Mouse (Mus musculus) kidney, adult 11 months (tissue): ENCODE data around the gene Vtcn1.
A peak's percentile ranks its signal among the peaks of the same experiment; 100 is the strongest.

Experiments
- DNase-seq: peaks from one replicate; pipeline ENCODE4 v3.0.0; 2022

Gene Vtcn1

DNA sequence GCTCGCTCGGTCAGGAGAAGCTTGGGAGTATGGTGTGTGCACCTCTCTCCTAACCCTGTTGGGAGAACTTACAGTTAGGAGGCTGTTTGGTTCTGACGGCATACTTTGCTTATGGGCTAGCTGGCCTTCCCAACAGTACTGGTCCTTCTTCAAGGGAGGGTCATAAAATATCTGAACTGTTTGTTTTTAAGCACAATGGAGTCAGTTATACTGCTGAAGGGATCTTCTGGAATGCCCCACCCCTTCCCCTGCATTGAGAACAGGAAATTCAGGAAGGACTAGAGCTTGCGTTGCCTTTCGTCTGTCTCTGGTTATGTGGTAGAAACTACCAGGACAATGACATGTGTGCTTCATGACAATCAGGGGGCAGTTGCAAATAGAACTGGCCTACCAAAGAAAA is 31.9 kb downstream of the Vtcn1 start:
- no peak for DNase-seq

DNA sequence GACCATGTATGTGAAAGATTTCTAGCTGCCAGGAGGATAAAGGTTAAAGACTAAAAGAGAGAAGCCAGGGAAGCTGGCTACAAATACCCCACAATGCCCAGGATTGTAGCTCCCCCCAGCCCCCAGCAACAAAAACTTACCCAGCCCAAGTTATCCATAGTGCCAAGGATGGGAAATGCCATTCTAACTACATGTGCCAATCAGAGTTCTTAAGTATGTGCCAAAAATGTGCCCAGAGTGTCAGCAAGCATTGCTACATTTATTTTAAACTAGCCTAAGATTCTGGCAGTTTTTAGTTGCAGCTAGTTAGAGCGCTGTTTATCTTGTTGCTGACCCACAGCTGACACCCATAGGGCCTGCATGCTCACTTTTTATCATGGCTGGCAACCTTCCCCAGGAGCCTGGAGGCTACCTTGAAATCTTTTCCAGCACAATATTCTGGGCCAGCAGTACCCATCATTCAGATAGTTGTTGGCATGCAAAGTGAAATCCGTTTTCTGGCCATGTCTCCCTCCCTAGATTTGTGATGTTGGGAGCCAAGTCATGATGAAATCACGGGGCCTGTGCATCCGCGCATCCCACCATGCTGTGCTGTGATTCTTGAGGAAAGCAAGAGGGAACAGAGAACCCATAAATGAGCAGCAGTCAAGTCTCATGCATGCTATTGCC is 33.2 kb downstream of the Vtcn1 start:
- no peak for DNase-seq

DNA sequence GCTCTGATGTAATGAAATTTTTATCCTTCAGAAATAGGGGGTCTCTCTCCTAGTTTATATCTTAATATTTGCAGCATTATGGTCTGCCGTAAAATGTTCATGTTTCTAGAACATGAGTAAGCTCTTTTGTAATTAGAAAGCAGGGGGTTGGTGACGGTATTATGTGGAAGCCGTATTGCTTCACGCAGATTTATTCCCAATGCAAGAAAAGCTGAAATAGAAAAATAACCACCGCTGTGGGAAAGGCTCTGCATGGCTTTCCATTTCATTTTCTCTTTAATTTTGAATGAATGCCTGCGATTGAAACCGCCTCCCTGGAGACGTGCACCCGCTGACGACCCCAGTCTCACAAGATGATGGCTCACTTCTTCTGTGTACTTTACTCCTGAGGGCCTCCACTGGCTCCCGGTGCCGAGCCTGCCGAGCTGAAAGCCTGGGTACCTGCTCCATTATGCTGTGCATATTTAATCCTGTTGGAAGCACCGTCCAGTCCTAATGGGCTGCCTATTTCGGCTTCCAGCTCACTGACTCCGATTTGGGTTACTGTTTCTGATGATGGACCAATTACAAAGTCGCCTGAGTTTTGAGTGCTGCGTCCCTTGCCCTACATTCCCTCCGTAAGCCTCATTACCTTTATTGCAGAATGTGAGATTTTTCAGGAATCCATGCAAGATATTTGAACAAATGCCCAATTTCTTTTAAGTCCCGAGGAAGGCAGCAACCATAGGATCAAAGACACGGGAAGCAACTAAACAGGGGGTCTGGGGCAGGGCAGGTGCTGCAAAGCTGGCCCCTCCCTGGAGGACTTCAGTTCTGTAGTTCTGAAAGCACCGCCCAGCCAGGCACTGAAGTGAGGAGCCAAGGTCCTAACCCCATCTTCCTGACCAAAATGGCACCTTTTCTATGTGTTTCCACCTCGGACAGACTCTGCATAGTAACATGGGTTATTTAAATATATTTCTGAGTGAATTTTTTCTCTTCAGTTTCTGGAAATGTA is 36.3 kb downstream of the Vtcn1 start:
- DNase-seq, result no peak

DNA sequence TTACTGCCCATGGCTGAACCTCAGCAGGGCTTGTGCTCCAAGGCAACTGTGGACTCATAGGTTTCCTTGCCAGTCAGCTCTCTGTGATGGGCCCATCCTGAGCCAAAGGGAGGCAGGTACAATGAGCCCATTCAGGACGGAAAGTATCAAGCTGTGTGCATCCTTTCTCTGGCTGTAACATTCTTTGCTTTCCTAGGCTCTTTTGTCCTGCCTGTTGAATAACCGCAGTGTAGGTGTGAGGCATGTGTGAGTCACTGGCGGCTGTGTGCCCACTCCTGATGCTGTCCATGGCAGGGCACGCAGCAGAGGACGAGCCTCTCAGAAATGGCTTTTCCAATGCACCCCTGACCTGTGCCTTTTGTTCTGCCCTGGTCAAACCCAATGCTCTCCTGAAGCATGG is 41.7 kb downstream of the Vtcn1 start:
- no peak for DNase-seq

DNA sequence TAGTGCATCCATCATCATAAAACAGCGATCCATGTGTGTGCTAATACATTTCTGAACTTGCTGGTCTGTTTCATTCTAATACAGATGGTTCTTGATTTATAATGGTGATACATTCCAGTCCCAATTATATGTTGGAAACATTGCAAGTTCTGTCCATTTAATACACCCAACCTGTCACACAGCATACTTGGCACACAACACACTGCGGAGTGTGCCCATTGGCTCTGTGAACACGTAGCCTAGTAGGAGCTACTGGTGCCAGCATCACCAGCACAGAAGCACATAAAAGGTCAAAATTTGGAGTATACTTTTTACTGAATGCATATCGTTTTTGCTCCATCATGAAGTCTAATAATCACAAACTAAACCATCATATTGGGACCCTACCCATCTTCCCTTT is 51.8 kb downstream of the Vtcn1 start:
- DNase-seq, result no peak

DNA sequence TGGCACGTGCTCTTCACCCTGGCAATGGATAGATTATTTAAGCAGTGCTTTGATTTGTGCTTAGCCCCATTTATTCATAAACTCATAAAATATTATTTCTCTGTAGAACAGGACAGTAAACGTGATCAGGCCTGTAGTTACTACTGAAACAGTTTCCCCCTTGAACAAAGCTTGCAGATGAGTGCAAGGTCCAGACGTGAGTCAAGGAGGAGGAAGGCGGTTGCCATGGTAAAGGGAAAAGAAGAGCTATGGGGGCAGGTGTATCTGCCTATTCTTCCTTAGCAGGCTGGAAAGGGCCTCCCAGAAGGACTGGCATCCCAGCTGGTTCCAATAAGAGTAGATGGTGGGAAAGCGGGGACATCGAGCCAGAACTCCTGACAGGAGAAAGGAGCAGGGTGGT is 56.1 kb downstream of the Vtcn1 start:
- no peak for DNase-seq

DNA sequence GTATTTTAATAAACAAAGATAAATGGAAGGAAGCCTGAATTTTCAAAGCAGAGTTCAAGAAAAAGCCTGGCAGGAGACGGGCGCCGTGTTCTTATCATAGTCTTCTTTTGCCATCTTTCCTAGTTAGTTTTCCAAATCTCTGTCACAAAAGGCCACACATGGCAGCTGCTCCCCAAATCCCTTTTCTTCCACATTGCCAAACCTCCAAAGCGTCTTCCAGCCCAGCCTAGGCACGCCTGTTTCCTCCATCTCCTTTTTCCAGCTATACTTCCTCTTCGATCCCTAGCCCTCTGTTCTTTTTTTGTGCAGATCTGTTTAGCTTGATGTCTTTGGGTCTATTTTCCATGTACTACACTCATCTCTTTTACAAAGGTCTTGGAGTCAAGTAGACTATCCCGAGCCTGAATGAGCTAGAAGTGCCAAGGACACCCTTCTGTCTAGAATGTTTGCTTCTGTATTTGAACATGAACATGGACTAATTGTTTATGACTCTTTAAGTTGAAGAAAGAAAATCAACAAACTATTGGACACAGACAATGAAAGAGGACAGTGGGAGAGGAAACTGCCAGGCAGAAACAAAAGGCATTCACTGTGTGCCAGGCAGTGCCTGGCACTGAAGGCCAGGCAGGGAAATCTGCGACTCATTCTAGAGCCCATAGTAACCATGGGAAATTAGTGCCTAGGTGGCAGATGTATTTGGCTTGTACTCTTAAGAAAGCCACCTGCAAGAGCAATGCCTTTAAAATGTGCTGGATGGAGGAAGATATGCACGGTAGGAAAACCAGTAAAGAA is 56.8 kb downstream of the Vtcn1 start:
- no peak for DNase-seq

DNA sequence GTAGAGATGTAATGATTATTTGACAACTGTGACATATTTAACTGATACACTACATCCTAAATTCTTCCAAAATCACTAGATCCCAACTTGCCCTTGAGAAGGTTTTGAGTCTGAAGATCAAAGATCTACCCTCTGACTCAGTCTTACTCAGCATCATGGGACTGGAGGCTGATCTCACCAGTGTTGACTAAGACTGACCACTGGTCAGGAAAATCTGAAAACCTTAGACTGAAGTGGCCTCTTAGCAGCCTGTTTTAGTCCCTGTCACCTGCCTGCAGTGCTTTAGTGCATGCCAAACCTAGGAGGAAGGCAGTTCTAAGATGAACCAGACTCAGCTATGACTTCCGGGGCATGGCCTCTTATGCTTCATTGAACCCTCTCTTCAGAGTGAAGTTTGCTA is 64.0 kb downstream of the Vtcn1 start:
- no peak for DNase-seq

DNA sequence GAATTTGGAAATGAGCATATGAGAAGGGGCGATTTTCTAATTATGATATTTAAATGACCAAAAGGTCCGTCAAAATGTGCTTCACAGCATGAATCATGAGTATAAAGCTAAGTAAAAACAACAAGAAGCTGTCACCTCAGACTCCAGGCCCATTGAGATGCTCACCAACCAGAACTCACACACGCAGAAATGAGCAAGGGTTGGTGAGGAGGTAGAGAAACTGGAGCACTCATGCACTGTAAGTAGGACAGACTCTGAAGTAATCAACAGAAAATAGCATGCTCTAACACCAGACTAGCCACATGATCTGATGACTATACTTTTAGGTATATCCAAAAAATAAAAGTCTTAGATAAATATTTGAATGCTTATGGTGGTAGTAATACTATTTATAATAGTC is 65.1 kb downstream of the Vtcn1 start:
- no peak for DNase-seq

DNA sequence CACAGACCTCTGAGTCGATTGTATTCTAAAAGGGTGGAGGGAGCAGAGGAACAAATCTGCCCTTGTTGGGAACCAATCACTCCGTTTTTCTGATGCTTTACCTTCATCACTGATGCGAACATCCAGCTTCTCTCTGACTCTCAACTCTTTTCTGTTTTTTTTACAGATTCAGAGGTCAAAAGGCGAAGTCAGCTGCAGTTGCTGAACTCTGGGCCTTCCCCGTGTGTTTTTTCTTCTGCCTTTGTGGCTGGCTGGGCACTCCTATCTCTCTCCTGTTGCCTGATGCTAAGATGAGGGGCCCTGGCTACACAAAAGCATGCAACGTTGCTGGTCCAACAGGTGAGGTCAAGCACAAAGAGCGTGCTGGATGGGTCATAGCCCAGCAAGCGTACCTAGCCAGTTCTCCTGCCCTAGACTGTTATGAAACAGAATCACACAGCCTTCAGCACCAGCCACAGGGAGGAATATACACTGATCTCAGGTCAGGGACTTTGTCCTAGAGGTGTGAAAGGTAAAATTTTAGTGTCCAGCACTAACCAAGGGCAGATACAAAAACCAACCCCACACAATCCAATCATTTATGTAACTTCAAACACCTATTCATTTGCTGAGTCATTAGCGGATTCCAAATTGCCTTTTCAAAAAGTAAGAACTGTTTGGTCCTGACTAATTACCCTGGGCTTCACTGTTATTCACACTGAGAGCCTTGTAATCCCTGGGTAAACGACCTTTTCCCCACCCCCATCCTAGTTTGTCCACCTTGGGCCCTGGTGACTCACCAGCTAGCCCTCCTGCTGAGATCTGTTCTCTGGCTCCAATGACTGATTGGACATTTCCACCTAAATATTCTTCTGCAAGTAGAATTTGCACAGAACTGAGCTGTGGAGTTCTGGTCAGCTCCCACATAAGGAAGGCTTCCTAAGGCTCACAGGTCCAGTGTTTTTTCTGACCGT is 67.4 kb downstream of the Vtcn1 start:
- DNase-seq, result peak; percentile 14

DNA sequence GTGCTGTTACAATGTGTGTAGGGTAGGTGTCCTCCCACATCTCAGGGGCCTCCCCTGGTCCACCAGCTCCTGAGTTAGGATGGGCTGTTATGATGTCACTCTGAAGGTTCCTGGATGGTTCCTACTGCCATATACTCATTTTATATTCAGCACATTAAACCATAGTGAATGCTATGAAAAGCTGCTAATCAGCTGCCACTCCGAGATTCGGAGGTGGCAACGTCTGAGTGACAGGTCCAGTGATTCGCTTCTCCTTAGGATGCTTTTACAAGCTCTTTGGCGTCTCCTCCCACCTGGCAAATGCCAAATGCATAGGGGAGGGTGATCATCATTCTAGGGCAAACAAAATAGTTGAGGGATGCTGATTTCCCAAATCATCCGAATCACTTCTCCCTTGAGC is 70.2 kb downstream of the Vtcn1 start:
- DNase-seq, result no peak

DNA sequence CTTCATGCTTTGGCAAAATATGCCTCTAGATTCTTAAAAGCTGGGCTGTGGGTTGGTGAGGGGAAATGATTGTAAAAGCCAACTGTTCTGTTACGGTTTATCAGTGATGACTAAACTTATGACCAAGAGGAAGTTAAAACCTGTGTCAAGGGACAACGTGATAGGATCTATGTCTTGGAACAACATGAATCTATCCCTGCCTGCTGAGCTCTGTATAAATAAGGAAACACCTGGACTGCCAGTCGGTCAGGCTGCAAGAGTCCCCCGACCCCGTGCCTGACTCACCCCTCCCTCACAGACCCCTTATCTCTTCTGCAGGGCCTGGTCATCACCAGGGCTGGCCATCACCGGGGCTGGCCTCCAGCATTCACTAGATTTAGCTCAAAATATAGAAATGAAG is 80.9 kb downstream of the Vtcn1 start:
- no peak for DNase-seq

DNA sequence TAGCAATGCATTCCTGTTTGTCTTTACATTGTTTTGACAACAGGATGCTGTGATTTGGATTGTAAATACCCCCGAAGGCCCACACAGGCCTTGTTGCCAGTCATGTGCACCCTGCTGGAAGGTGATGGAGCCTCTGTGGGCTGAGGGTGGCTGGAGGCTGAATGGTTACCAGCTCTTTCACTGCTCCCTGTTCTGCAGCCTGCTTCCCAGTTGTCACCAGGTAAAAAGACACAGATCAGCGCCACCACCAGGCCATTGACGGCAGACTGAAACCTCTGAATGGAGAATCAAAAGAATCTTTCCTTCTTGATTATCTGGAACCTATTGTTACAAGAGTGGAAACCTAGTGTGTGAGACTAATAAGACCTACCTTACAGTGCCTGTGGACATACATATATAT is 81.7 kb downstream of the Vtcn1 start:
- DNase-seq, result peak; percentile 9

DNA sequence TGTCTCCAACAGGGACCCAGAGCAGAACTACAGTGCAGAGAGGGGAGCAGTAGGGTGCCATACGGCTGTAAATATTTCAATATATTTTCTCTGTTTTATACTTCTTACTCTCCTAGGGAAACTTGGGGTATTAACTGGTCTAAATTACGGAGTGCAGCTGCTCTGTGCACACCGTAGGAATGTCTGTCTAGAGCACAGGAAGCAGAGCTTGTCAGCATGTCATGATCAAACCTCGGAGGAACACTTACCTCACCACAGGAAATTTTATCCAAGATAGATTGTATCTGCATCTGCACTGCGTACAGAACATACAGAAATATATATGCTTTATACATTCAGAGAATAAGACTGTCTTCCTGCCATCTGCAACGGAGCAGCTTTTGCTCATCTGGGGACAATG is 83.3 kb downstream of the Vtcn1 start:
- DNase-seq, result no peak

DNA sequence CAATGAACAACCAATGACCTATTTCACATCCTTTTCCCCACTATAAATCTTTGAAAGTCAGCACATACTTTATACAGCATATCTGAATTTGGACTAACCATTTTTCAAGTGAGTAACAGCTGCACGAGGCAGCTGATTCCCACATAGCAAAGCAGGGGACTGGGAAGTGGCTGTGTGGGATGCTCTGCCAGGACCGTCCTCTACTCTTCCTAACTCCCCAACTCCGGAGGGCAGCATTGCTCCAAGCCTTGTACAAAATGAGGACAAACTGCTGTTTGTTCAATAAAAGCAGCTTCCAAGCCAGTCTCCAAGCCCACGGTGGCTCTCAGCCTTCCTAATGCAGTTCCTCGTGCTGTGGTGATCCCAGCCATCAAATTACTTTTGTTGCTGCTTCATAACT is 85.4 kb downstream of the Vtcn1 start:
- DNase-seq, result no peak

DNA sequence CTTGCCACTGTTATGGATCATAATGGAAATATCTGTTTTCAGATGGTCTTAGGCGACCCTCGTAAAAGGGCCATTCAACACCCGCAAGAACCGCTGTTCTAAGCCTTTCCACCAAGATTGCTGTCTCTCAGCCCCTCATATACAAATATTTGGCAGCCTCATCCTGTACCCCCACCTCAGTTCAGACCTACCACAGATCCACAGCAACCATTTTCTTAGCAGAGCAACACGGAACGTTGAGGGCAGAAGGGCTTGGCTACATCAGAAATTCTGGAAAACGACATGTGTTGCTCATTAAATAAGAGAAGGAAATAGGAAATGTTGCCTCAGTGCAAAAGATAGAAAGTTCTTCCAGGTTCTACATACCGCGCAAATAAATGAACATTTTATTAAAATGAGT is 85.8 kb downstream of the Vtcn1 start:
- no peak for DNase-seq

DNA sequence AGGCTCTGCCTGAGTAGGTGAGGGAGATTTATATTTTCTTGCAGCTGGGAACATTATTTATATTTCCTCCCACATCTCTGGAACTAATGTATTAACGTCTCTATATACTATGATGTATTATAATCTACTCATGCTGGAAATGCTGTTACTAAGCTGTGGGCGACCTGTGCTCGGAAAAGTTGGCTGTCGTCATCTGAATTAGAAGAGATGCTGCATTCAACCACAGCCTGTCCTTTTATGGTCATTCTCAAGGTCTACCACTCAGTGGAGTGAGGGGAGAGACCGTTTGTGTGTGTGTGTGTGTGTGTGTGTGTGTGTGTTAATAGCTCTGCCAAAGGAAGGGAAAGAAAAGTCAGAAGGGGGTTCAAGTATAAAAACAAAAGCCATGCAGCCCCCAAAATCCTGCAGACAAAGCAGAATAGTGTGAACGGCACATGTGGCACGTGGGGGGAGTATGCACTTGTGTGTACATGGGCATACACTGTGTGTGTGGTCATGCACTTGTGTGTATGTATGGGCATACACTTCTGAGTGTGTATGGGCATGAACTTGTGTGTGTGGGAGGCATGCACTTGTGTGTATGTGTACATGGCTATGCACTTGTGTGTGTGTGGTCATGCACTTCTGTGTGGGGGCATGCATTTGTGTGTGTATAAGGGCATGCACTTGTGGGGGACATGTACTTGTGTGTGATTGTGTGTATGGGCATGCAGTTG is 86.4 kb downstream of the Vtcn1 start:
- no peak for DNase-seq

DNA sequence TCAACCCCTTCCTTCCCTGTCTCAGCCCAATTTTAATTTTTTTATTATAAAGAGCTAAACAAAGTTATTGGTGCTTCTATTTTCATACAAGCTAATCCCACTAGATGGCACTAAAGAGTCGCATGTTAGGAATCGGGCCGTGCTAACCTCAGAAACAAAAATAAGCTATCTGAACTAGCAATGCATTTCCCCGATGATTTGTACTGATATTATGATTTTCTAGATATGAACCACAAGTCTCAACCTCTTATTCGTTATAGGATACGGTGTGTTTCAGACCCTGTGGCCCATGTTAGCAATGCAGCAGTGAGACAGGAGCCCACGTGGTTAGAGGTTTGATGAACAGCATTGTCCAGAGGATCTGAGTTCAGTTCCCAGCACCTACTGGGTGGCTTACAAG is 91.6 kb downstream of the Vtcn1 start:
- no peak for DNase-seq

DNA sequence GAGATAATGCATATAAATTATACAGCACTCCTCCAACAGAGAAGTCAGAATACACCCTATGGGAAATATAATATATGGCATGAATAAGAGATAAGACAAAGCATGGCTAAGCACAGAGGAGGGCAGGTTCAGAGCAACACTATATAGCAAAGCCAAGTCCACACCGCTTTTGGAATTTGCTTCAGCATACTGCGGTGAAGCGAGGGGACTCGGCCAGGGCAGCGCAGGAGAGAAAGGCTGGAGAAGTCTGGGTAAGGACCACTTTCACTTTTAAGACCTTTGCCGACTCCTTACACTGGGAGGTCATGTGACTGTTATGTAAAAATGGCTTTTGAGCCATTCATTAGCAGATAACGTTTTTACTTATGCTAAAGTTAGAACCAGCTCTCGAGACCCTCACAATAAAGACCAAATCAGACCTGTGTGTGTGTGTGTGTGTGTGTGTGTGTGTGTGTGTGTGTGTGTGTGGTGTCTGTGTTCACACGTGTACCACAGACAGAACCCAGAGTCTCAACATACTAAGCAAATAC is 95.4 kb downstream of the Vtcn1 start:
- no peak for DNase-seq

DNA sequence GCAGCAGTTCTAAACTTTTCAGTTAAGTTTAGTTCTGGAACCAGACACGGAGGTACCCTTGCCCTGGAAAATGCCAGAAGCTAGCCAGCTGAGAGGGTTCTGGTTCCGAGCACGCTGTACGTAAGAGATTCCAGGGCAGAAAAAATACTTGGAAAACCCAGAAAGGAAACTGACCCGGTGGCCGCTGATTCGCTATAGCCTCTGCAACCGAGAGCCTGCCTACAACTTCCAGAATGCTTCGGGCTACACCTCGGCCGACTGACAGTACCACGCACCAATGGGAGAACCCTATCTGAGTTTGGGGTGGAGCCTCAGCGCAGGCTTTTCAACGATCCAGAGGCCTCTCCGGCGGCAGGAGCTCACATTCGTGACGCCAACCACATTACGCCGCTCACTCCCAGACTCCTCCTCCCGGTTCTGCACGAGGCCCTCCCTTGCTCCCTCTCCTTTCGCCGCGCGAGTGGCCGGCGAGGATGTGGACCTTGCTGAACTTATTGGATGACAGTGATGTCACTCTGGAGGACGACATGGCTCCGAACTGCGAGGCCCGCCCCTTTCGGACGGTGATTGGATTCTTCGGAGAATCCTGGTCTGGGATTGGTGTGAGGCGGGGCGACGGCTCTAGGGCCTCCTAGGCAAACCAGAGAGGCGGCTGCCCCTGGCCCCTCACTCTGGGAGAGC is 96.7 kb downstream of the Vtcn1 start, which contains the start of gene Trim45:
Gene Trim45, plus strand, starts transcription at position 378 of the 681 bp plus-strand sequence.
- DNase-seq, result peak; percentile 100
